Mouse (Mus musculus) kidney, adult 2 months (tissue): ENCODE results near the gene Ctnnbip1.

Experiments
- CTCF ChIP-seq: fragments of 200-500 bp; conservative IDR thresholded peaks from 2 replicates; pipeline ENCODE4 v1.5.1; 2011; ENCODE audit warnings: low read depth, mild to moderate bottlenecking, control low read depth, low read length, moderate library complexity, mixed read lengths; ENCODE audit not compliant: insufficient read depth, insufficient read length
- POLR2A ChIP-seq: fragments of 200-500 bp; IDR thresholded peaks from one replicate; pipeline ENCODE4 v1.6.1; 2011; ENCODE audit warnings: low read depth, low read length, control low read depth

DNA sequence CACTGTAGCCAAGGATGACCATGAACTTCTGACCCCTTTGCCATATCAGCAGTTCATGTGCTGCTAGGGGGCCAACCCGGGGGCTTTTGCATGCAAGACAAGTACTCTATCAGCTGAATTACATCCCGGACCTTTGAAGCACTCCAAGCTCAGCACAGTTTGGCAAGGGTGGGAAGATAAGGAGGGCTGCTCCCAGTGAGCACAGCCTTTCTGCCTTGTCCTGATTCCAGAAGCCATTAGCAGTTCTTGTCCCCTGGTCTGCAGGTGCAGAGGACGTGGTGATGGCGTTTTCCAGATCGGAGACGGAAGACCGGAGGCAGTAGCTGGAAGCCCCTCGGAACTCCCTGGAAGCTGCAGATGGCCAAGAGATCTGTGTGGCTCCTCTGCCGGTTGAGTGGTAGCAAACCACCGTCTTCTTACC lies 45.9 kb downstream of the Ctnnbip1 start:
- TF ChIP-seq POLR2A: no peak
- no peak for TF ChIP-seq CTCF
